In the genomic region with DNA sequence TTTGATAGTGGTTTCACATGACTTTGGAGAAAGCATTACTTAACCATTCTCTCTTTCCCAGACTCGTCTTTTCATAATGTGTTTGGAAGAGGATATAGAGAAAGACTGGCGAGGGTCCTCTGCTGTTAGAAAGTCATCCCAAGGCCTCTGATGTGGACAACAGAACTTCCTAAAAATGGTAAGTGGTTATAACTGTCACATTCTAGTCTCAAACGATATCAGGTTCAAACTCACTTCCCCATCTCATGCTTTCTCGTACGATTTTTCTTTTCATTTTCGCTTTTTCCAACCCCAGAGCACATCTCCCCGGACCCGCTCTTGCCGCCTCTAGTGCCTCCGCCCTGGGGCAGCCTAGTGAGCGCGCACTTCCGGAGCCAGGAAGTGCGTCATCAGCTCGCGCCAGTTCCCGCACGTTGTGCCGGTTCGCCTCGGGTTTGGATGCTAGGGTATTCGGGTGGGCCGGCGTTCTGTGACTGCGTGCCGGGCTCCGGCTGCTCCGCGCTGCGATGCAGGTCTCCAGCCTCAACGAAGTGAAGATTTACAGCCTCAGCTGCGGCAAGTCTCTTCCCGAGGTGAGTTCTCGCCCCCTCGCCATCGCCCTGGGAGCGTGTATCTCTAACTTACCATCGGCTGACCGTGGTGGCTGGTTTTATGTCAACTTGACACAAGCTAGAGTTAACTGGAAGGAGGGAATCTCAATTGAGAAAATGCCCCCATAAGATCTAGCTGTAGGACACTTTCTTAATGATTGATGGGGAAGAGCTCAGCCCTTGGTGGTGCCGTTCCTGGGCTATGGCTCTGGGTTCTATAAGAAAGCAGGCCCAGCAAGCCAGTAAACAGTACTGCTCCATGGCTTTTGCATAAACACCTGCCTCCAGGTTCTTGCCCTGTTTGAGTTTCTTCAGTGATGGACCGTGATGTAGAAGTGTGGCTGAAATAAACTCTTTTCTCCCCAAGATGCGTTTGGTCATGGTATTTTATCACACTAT, we compare ENCODE assay signal across 1 mouse cellular context.
TF ChIP-seq lines count a peak whose summit lies in the region.

A gene (plus strand): TSS at position 411 of the 989 bp plus-strand sequence.

TF ChIP-seq in CH12.LX, 34 proteins besides CTCF, POLR2A, EP300 and RAD21 (continued from another document):
- peak; percentile 68; the same call in 1 of the 2 replicates for TF ChIP-seq TBP (conservative IDR thresholded peaks at IDR 0.05; ENCODE audit: low read depth, low read length)
- TF ChIP-seq UBTF (IDR thresholded peaks at IDR 0.05; ENCODE audit: low read depth, low read length), result 0 out of 2 replicates have a peak, but pooled peaks have one; percentile 38
- no peak for TF ChIP-seq RCOR1 (conservative IDR thresholded peaks at IDR 0.05; ENCODE audit: low read depth, low read length)
- TF ChIP-seq USF1 (IDR thresholded peaks at IDR 0.05; ENCODE audit: low read depth, low read length), result no peak
- no peak; the same call in 1 of the 2 replicates for TF ChIP-seq GABPA (IDR thresholded peaks at IDR 0.05; ENCODE audit: insufficient replicate concordance, low read depth, low read length)
- TF ChIP-seq CHD1 (IDR thresholded peaks at IDR 0.05; ENCODE audit: low read depth, low read length), result no peak
- peak; percentile 94 for TF ChIP-seq HCFC1 (IDR thresholded peaks at IDR 0.05; ENCODE audit: low read depth, low read length)
- no peak for TF ChIP-seq CHD2 (IDR thresholded peaks at IDR 0.05; ENCODE audit: low read length)
- TF ChIP-seq ZNF384 (IDR thresholded peaks at IDR 0.05; ENCODE audit: low read depth, low read length), result no peak
- no peak for TF ChIP-seq MEF2A (IDR thresholded peaks at IDR 0.05; ENCODE audit: borderline replicate concordance, low read depth, low read length)
- TF ChIP-seq ZMIZ1 (IDR thresholded peaks at IDR 0.05; ENCODE audit: low read depth, low read length), result peak; percentile 77
- TF ChIP-seq MAFK (IDR thresholded peaks at IDR 0.05; ENCODE audit: insufficient replicate concordance, low read length), result no peak
- no peak for TF ChIP-seq JUND (conservative IDR thresholded peaks at IDR 0.05; ENCODE audit: low read depth, low read length)
- TF ChIP-seq MYC (IDR thresholded peaks at IDR 0.05; ENCODE audit: low read depth, low read length), result peak; percentile 76
- TF ChIP-seq MAZ (IDR thresholded peaks at IDR 0.05; ENCODE audit: low read depth, low read length), result peak; percentile 21; the same call in 1 of the 2 replicates
- TF ChIP-seq NRF1 (IDR thresholded peaks at IDR 0.05; ENCODE audit: low read depth, low read length), result no peak
- TF ChIP-seq KAT2A (IDR thresholded peaks at IDR 0.05; ENCODE audit: insufficient replicate concordance, low read length), result peak; percentile 82; the same call in 1 of the 2 replicates
- no peak; the same call in 1 of the 2 replicates for TF ChIP-seq IRF4 (IDR thresholded peaks at IDR 0.05; ENCODE audit: low read depth, low read length)
- peak; percentile 99 for TF ChIP-seq SIN3A (IDR thresholded peaks at IDR 0.05; ENCODE audit: low read length)
TF ChIP-seq in CH12.LX: peak in this region for 14.
